Mouse (Mus musculus): Measurements from ENCODE around the gene Ptprd. TPM values are rescaled to one million over a fixed set of nuclear protein-coding genes. Genes with fewer than 3 reads are reported as not detected.

Gene Ptprd
- polyA plus RNA-seq, 3 experiments from 2014 or later: 0.05 TPM; not detected in 2

GRCm38 (mm10) chr4:76290484-76290818 lies 1921.3 kb downstream of the Ptprd start:
- no peak for ATAC-seq

GRCm38 (mm10) chr4:76289612-76290483 lies 1921.9 kb downstream of the Ptprd start:
- no peak for ATAC-seq

- ATAC-seq: no peak
These were observed 1925.7 kb downstream of the Ptprd start for GRCm38 (mm10) chr4:76286016-76286415.

- ATAC-seq: no peak
These were observed 1928.9 kb downstream of the Ptprd start for GRCm38 (mm10) chr4:76282886-76283285.

GRCm38 (mm10) chr4:76262727-76263126 lies 1949.0 kb downstream of the Ptprd start:
- no peak for ATAC-seq

- no peak for ATAC-seq
These were observed 1951.1 kb downstream of the Ptprd start for GRCm38 (mm10) chr4:76260686-76261085.

- no peak for ATAC-seq
These were observed 1951.5 kb downstream of the Ptprd start for GRCm38 (mm10) chr4:76260286-76260685.

- no peak for ATAC-seq
These were observed 1952.1 kb downstream of the Ptprd start for GRCm38 (mm10) chr4:76259636-76260035.

GRCm38 (mm10) chr4:76244371-76244770 lies 1967.4 kb downstream of the Ptprd start:
- ATAC-seq: no peak

GRCm38 (mm10) chr4:76241542-76241941 lies 1970.2 kb downstream of the Ptprd start:
- ATAC-seq: no peak

- ATAC-seq: no peak
These were observed 1970.6 kb downstream of the Ptprd start for GRCm38 (mm10) chr4:76241140-76241539.

- no peak for ATAC-seq
These were observed 1972.7 kb downstream of the Ptprd start for GRCm38 (mm10) chr4:76239063-76239462.

GRCm38 (mm10) chr4:76238577-76238976 lies 1973.2 kb downstream of the Ptprd start:
- no peak for ATAC-seq

GRCm38 (mm10) chr4:76237827-76238226 lies 1973.9 kb downstream of the Ptprd start:
- no peak for ATAC-seq

- ATAC-seq: no peak
These were observed 1988.0 kb downstream of the Ptprd start for GRCm38 (mm10) chr4:76223720-76224119.

GRCm38 (mm10) chr4:76222520-76222919 lies 1989.2 kb downstream of the Ptprd start:
- ATAC-seq: no peak

- ATAC-seq: no peak
These were observed 1993.7 kb downstream of the Ptprd start for GRCm38 (mm10) chr4:76218065-76218464.

- ATAC-seq: no peak
These were observed 1996.6 kb downstream of the Ptprd start for GRCm38 (mm10) chr4:76215141-76215540.

GRCm38 (mm10) chr4:76199321-76199720 lies 2012.4 kb downstream of the Ptprd start:
- no peak for ATAC-seq

- ATAC-seq: no peak
These were observed 2017.0 kb downstream of the Ptprd start for GRCm38 (mm10) chr4:76194762-76195161.

GRCm38 (mm10) chr4:76193496-76193895 lies 2018.3 kb downstream of the Ptprd start:
- ATAC-seq: no peak

- no peak for ATAC-seq
These were observed 2019.7 kb downstream of the Ptprd start for GRCm38 (mm10) chr4:76192031-76192430.

- ATAC-seq: no peak
These were observed 2021.0 kb downstream of the Ptprd start for GRCm38 (mm10) chr4:76190788-76191187.

GRCm38 (mm10) chr4:76183095-76183494 lies 2028.7 kb downstream of the Ptprd start:
- no peak for ATAC-seq

GRCm38 (mm10) chr4:76179497-76179896 lies 2032.3 kb downstream of the Ptprd start:
- no peak for ATAC-seq
